Mouse (Mus musculus) olfactory bulb, adult 2 months (tissue): ENCODE measurements at regions not wholly inside any gene's neighbourhood (a gene's known extent, or its start where the extent isn't known, plus 50 kb on each side); places are given as distances from the start of the nearest gene placed in this dataset.

Experiments
- CTCF ChIP-seq: fragments of 200-500 bp; IDR thresholded peaks from 2 replicates; pipeline ENCODE4 v1.5.1; 2012; ENCODE audit warnings: low read depth, mild to moderate bottlenecking, low read length, moderate library complexity; ENCODE audit not compliant: insufficient read depth
- POLR2A ChIP-seq: fragments of 200-500 bp; IDR thresholded peaks from 2 replicates; pipeline ENCODE4 v1.6.1; 2012; ENCODE audit warnings: mild to moderate bottlenecking, low read depth, low read length, moderate library complexity; ENCODE audit not compliant: insufficient read depth

GRCm38 (mm10) chr2:61201387-61201786 lies 238.4 kb upstream of the Rbms1 start:
- no peak for TF ChIP-seq CTCF
- TF ChIP-seq POLR2A: no peak
